Mouse (Mus musculus) 3T3-L1 (cell line): Measurements from ENCODE around the gene Arid1b.

Experiments
- DNase-seq: peaks from one replicate; pipeline ENCODE4 v3.0.0-alpha.2; 2015; ENCODE audit warnings: low read depth, low spot score

Arid1b gene

DNA sequence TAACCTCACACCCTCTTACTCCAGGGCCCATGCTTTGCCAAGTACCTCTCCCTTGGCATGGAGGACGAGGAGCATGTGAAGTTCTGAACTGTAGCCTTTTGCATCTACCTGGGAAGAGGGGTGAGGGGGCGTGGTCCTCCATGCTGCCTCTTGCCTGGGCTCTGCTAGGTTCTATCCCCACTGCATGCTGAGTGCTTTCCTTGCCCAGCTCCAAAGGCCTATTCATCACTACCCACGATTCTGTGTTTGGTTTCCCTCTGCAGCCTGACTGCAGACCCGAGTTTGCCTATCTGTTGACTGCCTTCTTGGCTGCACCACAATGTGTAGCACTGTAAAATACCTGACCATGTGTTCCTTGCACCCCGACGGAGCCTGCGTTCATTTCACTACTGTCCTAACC is 194.3 kb downstream of the Arid1b start:
- no peak for DNase-seq

DNA sequence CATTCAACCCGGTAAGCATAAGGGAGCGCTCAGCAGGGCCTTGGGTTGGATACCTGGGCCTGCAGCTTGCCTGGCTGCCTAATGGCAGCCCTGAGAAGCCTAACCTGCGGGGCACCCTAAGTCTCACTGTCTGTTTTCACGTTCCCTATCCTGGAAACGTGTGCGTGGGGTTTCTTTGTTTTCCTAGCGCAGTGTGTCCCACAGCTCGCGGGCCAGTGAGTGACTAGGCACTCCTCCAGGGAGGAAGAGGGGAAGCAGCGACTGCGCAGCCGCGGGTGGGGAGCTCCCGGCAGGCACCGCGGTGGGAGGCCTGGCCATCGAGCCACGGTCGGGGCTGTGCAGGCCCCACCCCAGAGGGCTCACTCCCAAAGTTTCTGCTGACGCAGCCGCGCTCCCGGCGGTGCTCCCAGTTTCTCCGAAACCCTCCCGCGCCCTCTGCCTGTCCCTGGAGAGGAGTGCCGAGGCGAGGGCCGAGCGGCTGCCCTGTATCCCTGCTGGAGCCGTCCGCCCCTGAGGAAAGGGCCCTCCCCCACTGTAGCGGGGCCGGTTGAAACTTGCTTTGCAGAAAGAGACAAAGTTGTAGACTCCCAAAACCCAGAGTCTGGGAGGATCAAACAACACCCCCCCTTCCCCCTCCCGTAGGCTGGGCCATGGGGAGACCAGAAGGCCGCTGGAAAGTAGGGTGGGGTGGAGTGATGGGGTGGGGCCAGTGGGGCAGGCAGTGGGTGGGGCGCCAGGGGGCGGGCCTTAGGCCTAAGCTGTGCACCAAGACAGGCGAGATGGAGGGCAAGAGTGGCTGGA is 195.6 kb downstream of the Arid1b start:
- DNase-seq = peak; percentile 96

DNA sequence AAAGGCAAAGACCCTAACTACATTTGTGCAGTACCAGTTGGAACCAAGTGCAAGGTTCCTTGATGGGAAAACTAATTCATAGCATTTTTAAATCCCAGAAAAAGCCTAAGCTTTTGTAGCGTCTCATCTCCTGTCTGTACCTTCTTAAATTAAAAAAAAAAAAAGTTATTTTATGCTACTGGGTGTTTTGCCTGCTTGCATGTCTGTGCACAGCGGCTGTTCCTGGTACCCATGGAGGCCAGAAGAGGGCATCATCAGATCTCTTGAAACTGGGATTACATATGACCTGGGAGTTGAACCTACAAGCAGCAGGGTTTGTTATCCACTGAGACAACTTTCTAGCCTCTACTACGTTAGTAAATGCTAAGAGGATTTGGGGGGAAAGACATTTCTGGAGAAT is 196.2 kb downstream of the Arid1b start:
- peak; percentile 83 for DNase-seq

DNA sequence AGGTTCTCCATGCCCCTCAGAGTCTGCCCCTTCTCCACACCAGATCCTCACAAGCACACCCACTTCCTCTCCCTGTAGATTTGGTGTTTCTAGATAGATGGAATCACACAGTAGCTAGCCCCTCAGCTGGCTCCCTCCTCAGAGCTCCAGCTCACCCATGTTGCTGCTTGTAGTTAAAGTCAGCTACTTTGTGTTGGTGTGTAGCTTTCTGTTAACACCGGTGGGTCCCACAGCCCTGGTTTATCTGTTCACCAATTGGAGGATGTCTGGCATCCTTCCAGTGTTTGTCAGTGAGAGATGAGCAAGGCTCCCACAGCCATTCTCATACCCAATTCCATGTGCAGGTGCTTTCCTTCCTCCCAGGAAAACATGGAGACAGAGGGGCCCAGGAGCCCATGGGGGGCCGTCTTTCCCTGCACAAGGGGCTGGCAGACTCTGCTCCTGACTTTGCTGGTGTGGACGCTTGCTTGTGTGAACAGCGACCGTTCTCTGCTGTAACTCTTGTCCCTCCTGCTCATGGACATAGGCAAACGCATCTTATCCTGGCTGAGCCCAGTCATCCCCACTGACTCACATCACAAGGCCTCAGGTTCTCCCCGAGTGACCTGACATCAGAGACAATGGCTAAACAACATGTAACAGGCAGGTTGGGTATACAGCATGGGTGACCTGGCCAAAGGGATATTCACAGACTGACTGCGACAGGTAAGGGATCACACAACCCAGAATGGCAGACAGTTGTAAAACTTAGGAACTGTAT is 200.2 kb downstream of the Arid1b start:
- no peak for DNase-seq

GRCm38 (mm10) chr17:5195397-5195796 is 201.3 kb downstream of the Arid1b start:
- DNase-seq = peak; percentile 52

GRCm38 (mm10) chr17:5196005-5196404 is 201.9 kb downstream of the Arid1b start:
- no peak for DNase-seq

- no peak for DNase-seq
These were observed 202.4 kb downstream of the Arid1b start for GRCm38 (mm10) chr17:5196508-5196907.

DNA sequence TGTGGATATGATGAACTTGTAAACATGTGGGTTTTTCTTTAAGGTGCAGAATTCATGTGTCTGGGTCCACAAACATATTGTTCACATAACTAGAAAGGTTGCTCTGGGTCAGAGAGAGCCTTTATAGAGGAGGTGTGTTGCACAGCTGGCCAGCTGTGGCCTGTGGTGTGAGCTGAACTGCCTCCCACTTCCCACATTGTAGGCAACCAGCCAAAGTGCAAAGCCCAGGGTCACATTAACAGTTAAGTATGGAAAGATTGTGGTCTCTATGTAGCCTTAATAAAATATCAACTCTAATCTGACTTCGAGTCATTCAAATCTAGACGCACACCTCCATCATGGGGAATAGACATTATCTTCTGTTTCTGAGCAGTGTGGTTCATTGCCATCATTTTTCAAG is 203.0 kb downstream of the Arid1b start:
- DNase-seq = no peak

DNA sequence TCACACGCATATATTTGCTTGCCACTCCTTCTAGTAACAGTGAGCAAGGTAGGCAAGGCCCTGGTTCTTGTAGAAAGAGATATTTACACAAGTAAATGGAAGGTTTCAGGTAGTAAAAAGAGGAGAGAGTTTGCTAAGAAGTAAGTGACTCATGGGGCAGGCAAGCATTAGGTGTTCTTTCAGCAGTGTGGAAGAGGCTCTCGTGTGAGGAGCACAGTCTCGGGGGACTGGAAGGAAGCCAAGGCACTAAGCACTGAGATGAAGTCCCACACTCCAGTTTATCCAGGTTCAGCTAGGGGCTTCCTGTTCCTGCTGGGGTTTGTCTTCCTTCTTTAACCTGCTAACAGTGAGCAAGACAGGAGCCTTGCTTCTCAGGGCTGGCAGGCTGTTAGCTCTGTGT is 203.6 kb downstream of the Arid1b start:
- no peak for DNase-seq

- DNase-seq = no peak
These were observed 204.1 kb downstream of the Arid1b start for GRCm38 (mm10) chr17:5198252-5198651.

GRCm38 (mm10) chr17:5198811-5199210 is 204.7 kb downstream of the Arid1b start:
- DNase-seq = no peak

GRCm38 (mm10) chr17:5200638-5201037 is 206.5 kb downstream of the Arid1b start:
- no peak for DNase-seq

DNA sequence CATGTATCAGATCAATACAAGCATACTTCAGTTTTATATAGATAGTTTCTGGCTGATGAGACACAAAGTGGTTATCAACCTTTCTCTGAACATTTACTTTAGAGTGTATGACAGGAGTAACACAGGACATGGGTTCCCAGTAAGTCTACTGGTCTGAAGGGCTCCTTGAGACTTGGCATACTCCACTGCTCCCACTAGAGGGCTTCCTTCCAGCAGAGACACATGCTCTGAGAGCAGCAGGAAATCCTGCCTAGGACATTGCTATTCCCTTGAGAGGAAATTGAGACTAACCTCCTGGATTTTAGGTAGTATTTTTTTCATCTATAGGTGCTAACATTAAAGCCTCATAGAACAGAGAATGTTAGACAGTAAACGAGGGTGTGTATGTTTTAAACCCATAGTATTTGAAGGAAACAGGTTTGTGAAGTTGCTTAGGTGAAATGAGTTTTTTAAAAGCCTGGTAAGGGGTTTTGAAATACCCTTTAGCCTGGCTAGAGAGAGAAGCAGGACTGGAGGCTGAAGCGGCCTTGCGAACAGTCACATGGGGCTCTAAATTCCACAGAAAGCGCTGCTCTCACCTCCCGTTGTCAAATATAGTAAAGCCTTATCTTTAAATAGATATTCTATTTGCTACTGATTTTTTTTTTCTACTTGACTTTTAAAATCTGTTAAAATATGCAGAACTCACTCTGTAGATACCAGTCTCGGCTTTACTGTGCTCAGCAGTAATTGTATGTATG is 207.9 kb downstream of the Arid1b start:
- DNase-seq = peak; percentile 86

GRCm38 (mm10) chr17:5202756-5203155 is 208.6 kb downstream of the Arid1b start:
- DNase-seq = no peak

GRCm38 (mm10) chr17:5203346-5204102 is 209.4 kb downstream of the Arid1b start:
- no peak for DNase-seq

DNA sequence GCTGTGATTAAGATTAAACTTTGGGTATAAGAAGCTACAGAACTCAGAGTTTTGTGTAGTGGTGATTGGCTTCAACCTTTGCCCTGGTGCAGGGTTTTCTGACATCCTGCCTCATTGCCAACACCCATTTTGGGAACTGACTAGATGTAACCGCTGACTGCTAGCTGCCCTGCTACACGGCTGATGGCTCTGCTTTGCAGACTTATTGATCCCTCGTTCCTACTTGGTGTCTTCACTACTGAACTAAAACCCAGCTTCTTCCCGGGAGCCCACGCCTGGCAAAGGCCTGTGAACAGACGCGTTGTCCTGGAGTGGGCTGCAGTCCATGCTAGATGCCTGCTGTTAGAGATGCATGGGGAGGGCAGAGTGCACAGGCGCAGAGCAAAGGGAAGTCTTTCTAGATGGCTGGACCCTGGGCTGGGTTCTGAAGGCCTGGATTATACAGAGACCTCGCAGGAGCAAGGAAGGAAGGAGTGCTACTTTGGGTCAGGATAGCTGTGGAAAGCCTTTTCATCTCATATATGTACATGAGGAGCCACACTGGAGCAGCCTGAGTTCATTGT is 210.1 kb downstream of the Arid1b start:
- no peak for DNase-seq

DNA sequence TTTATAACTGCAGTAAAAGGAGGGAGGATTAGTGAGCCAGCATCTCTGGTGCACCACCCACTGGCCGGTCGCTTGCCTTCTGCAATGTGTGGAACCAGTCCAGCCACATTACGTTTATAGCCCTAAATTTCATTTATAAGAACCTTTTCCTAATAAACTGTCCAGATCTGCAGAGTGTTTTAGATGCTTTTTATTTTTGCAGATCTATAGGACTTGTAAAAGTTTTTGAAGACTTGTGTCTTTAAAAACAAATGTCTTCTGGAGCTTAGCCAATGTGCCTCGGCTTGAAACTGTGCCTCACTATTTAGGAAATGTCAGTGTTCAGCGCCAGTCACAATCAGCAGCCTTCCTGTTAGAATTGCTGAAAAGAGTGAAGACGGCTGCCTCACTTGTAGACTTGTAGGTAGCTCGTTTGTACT is 211.0 kb downstream of the Arid1b start:
- no peak for DNase-seq

GRCm38 (mm10) chr17:5206731-5207130 is 212.6 kb downstream of the Arid1b start:
- DNase-seq = peak; percentile 85

- DNase-seq = no peak
These were observed 213.7 kb downstream of the Arid1b start for GRCm38 (mm10) chr17:5207881-5208280.

GRCm38 (mm10) chr17:5208362-5208761 is 214.2 kb downstream of the Arid1b start:
- peak; percentile 71 for DNase-seq

DNA sequence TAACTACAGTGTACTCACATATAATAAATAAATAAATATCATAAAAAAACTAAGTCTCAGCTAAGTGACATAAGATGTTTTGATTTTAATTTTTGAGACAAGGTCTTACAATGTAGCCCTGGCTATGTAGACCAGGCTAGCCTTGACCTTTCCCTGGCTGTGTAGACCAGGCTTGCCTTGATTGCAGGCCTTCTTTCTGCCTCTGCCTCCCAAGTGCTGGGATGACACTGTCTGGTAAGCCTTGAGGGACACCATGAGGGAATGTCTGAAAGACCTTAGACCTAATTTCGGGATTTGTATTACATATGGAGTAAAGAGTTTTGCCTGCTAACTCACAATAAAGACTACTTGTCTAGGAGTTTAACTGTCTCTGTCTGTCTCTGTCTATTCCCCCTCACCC is 214.9 kb downstream of the Arid1b start:
- no peak for DNase-seq
